Mouse (Mus musculus): ENCODE measurements around the gene Mmgt1. TPM values are rescaled to one million over a fixed set of nuclear protein-coding genes. Genes with fewer than 3 reads are reported as not detected.

Gene Mmgt1
- polyA plus RNA-seq (2021; fragmentation: Nextera tagmentation): 17.5 and 20.6 TPM in 2 replicates
- long read RNA-seq, experiment 1, full-length matches to known transcripts: 3 of 8 reads
- long read RNA-seq, experiment 1, partial matches to known transcripts: 0 of 8 reads
- long read RNA-seq, experiment 1, other reads (novel, unspliced or antisense): 5 of 8 reads
- long read RNA-seq, experiment 2, full-length matches to known transcripts: 36 of 49 reads
- long read RNA-seq, experiment 2, partial matches to known transcripts: 1 of 49 reads
- long read RNA-seq, experiment 2, other reads (novel, unspliced or antisense): 12 of 49 reads

GRCm38 (mm10) chrX:56597887-56598640 lies at the start of gene Mmgt1:
Gene Mmgt1, minus strand, starts transcription at chrX:56598069.

DNA sequence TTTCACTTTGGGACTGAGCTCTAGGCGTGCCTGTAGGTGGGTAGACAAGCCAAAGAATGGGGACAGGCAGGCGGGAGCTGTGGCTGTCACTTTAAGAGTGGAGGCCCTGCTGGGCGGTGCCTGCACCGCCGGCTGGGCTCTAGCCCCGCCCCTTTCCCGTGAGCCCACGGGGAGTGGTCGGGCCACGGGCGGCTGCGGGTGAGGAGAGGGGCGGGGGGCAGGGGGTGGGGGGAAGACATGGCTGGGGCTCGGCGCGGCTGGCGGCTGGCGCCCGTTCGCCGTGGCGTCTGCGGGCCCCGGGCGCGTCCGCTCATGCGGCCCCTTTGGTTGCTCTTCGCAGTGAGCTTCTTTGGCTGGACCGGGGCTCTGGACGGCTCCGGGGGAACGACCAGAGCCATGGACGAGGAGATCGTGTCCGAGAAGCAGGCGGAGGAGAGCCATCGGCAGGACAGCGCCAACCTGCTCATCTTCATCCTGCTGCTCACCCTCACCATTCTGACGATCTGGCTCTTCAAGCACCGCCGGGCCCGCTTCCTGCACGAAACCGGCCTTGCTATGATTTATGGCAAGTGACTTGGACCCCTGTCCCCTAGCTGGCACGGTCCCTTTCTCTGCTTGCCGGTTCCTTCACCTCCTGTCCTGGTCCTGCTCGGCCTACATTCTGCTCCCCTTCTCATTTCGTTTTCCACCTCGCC lies 11.9 kb upstream of the Mmgt1 start, which contains the start of gene Slc9a6:
Slc9a6 (plus strand) TSS at position 135 of the 695 bp plus-strand sequence.

DNA sequence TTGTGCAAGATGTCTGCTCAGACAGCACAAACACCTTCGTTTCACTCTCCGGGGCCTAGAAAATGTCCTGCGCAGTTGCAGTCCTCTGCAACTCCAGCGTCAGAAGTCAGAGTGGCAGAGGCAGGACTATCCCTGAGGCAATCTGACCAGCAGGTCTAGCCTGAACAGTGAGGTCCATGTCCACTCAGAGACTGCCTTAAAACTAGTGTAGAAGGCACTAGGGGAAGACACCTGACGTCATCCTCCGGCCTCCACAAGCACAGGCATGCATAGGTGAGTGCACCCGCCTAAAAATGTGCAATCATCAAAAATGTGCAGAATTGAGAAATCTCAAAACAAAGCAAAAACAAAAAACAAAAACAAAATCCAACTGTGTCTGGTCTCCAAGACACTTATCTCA lies 48.4 kb downstream of the Mmgt1 start, which contains the start of gene Gm648:
Gm648 (minus strand) TSS at position 101 of the 400 bp plus-strand sequence.

Small RNA genes lying within 50 kb of the gene (microRNA-seq; reads per million reads assigned to microRNA genes)
- 0.64 reads per million for gene Mir5116

Other genes with a start within 250 kb of the Mmgt1 start
- gene Smim10l2a, start 223.5 kb downstream of the Mmgt1 start, polyA plus RNA-seq (2021; fragmentation: Nextera tagmentation): 16.8 and 20.5 TPM in 2 replicates
- gene Gm2174, start 150.1 kb downstream of the Mmgt1 start, polyA plus RNA-seq (2021; fragmentation: Nextera tagmentation): 0.59 TPM in 1 of 2 replicates, not detected in the other
- gene Ints6l, start 143.2 kb downstream of the Mmgt1 start, polyA plus RNA-seq (2021; fragmentation: Nextera tagmentation): 2.6 TPM in 2 replicates
- gene Gm10477, start 73.3 kb downstream of the Mmgt1 start, polyA plus RNA-seq (2021; fragmentation: Nextera tagmentation): not detected in 2 replicates
- 0.23 TPM in 1 of 2 replicates, not detected in the other for gene Gm648, start 48.5 kb downstream of the Mmgt1 start, polyA plus RNA-seq (2021; fragmentation: Nextera tagmentation)
- 15.5 and 17.7 TPM in 2 replicates for gene Slc9a6, start 11.7 kb upstream of the Mmgt1 start, polyA plus RNA-seq (2021; fragmentation: Nextera tagmentation)
- 59.0 and 63.0 TPM in 2 replicates for gene Fhl1, start 133.7 kb upstream of the Mmgt1 start, polyA plus RNA-seq (2021; fragmentation: Nextera tagmentation)
- gene Map7d3, start 224.3 kb upstream of the Mmgt1 start, polyA plus RNA-seq (2021; fragmentation: Nextera tagmentation): 0.06 TPM in 1 of 2 replicates, not detected in the other

Measured in layer of hippocampus, adult 6 months (tissue).